Mouse (Mus musculus) embryonic facial prominence, embryonic 14.5 days (tissue): ENCODE measurements around the gene Xylb. TPM values are rescaled to one million over a fixed set of nuclear protein-coding genes. Genes with fewer than 3 reads are reported as not detected.
"Not testable (repeated sequence)": the region's sequence is repeated elsewhere in the genome, so short reads cannot be mapped to it uniquely, and the experiment has no call there.

Source experiments
- ATAC-seq: fragments of 200-750 bp; cut with Nextera tagmentation; 2 replicates; pipeline ENCODE4 v1.8.0; 2017; ENCODE audit warnings: low read depth, moderate number of reproducible peaks, moderate TSS enrichment
- DNase-seq: peaks from one replicate; pipeline ENCODE4 v3.0.0-alpha.2; 2015; ENCODE audit warnings: low spot score
- H3K27ac ChIP-seq: fragments of 300-500 bp; sonication (generic); replicated peaks from 2 replicates; pipeline ENCODE4 v1.5.1; 2014; ENCODE audit warnings: low read depth, mild to moderate bottlenecking, low read length, moderate library complexity
- H3K27me3 ChIP-seq: fragments of 300-500 bp; sonication (generic); replicated peaks from 2 replicates; pipeline ENCODE4 v1.6.1; 2014; ENCODE audit warnings: low read length; ENCODE audit not compliant: control insufficient read depth, insufficient read depth
- H3K36me3 ChIP-seq: fragments of 300-500 bp; sonication (generic); 2 replicates; pipeline ENCODE4 v1.6.1; 2014; ENCODE audit warnings: low read length, mixed read lengths; ENCODE audit not compliant: control insufficient read depth, insufficient read depth
- H3K4me1 ChIP-seq: fragments of 300-500 bp; sonication (generic); 2 replicates; pipeline ENCODE4 v1.6.1; 2014; ENCODE audit warnings: antibody characterized with exemption, low read length; ENCODE audit not compliant: control insufficient read depth, insufficient read depth
- H3K4me2 ChIP-seq: fragments of 300-500 bp; sonication (generic); 2 replicates; pipeline ENCODE4 v1.6.1; 2014; ENCODE audit warnings: low read depth, mild to moderate bottlenecking, low read length, moderate library complexity, mixed read lengths
- H3K4me3 ChIP-seq: fragments of 300-500 bp; sonication (generic); 2 replicates; pipeline ENCODE4 v1.5.1; 2014; ENCODE audit warnings: low read depth, mild to moderate bottlenecking, low read length
- H3K9ac ChIP-seq: fragments of 300-500 bp; sonication (generic); 2 replicates; pipeline ENCODE4 v1.6.1; 2014; ENCODE audit warnings: low read depth, mild to moderate bottlenecking, low read length, moderate library complexity, mixed read lengths
- H3K9me3 ChIP-seq: fragments of 300-500 bp; sonication (generic); 2 replicates; pipeline ENCODE4 v1.6.1; 2016; ENCODE audit warnings: low read length; ENCODE audit not compliant: control insufficient read depth
- WGBS: fragments of 180-500 bp; shearing (Covaris S2); extraction: QIAGEN DNeasy Blood & Tissue Kit; methylation state at CpG from one replicate; pipeline ENCODE4 v1.1.7; 2014; 5-methylcytosine and 5-hydroxymethylcytosine counted together
- polyA plus RNA-seq: library from polyadenylated mRNA; unstranded; fragments of >200 nt; fragmentation: Nextera tagmentation; extraction: Ambion mirVana; gene quantifications from 2 replicates; pipeline ENCODE4 v1.2.1, GENCODE M21; 2014

Gene Xylb
- polyA plus RNA-seq, 1 experiment from 2014 or later = 5.0 TPM

- Histone ChIP-seq H3K27me3 (no peaks in the 10 kb centered on the region), H3K4me3 (no peak overlapping the region), H3K4me1 (no peaks in the 10 kb centered on the region), H3K9ac (no peak overlapping the region), H3K36me3 (peaks cover 39% of the 10 kb centered on the region), H3K4me2 (no peak overlapping the region), H3K27ac (no peak overlapping the region), H3K9me3 (no peaks in the 10 kb centered on the region)
- DNase-seq (peak; percentile 65), ATAC-seq (peak; percentile 71)
- WGBS = 31% methylated on average over 4 of the region's 4 CpGs
Measured at GRCm38 (mm10) chr9:119352060-119352459, 5.1 kb upstream of the Xylb start.

DNA sequence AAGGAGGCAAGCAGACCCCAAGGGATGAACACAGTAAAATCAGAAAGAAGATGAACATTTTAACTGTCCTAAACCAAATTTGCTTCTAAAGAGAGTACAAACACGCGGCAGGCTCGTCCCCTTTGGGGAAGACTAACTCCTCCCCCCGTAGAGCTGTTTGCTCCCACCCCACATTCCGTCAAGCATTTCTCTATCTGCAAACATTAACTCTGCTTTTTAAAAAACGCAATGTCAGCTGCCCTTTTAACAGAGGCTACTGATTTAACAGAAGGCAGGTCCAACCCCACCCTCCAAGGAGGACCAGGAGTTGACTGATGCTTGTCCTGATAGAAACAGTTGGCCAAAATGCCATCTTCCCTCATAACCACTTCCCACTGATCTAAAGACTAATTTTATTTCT lies 3.3 kb upstream of the Xylb start:
- Histone ChIP-seq H3K4me2 (no peak overlapping the region), H3K27me3 (no peaks in the 10 kb centered on the region), H3K4me3 (no peak overlapping the region), H3K36me3 (peaks cover 25% of the 10 kb centered on the region), H3K9me3 (no peaks in the 10 kb centered on the region), H3K4me1 (no peaks in the 10 kb centered on the region), H3K27ac (no peak overlapping the region), H3K9ac (no peak overlapping the region)
- 71% methylated on average over 6 of the region's 6 CpGs for WGBS
- ATAC-seq (no peak), DNase-seq (no peak)

- H3K36me3 ChIP-seq = peaks cover 12% of the 10 kb centered on the region
- no peak overlapping the region for H3K4me3 ChIP-seq
- no peak overlapping the region for H3K9ac ChIP-seq
- no peak overlapping the region for H3K4me2 ChIP-seq
- no peak for ATAC-seq
- DNase-seq = no peak
- no peaks in the 10 kb centered on the region for H3K27me3 ChIP-seq
- no peak overlapping the region for H3K27ac ChIP-seq
- 66% methylated on average over 6 of the region's 6 CpGs for WGBS
- H3K9me3 ChIP-seq = no peaks in the 10 kb centered on the region
- no peaks in the 10 kb centered on the region for H3K4me1 ChIP-seq
Measured at GRCm38 (mm10) chr9:119355943-119356342, 1.2 kb upstream of the Xylb start.

DNA sequence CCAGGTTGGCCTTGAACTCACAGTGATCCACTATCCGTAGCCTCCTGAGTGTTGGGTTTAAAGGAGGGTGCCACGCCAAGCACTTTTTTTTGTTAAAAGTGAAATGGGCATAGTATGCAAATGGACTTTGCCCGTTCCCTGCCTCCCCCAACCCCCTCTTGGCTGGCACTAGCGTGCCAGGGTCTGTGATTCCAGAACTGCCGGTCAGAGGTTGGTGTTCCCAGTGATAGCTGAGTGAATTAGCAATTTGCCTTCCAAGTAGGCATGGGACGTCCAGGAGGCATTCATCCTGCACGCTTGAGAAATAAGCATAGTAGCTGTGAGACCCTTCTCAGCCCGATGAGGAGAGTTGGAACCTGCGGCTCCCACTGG lies 863 bp downstream of the Xylb start:
- Histone ChIP-seq H3K9ac (peak overlapping the region; percentile 74), H3K4me1 (no peaks in the 10 kb centered on the region; the same call in 1 of the 2 replicates), H3K9me3 (no peaks in the 10 kb centered on the region), H3K36me3 (no peaks in the 10 kb centered on the region; the same call in 1 of the 2 replicates), H3K4me3 (peak overlapping the region; percentile 71), H3K4me2 (peak overlapping the region; percentile 91), H3K27me3 (no peaks in the 10 kb centered on the region), H3K27ac (no peak overlapping the region)
- 38% methylated on average over 9 of the region's 9 CpGs for WGBS
- DNase-seq (no peak), ATAC-seq (no peak)

DNA sequence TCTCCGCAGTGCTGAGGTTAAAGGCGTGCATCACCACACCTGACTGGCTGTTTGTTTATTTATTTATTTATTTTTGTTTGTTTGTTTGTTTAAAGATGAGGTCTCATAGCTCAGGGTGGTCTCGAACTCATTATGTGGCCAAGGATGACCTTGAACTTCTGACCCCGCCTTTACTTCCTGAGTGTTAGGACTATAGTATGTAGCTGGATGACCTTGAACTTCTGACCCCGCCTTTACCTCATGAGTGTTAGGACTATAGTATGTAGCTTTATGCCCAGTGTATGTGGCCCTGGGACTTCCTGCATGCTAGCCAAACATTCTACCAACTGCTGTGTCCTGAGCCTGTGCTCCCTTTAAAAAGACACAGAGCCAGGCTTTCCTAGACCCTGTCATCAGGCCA lies 4.2 kb downstream of the Xylb start:
- no peak overlapping the region for H3K9ac ChIP-seq
- DNase-seq (no peak), ATAC-seq (no peak)
- H3K27ac ChIP-seq = no peak overlapping the region
- H3K9me3 ChIP-seq = no peaks in the 10 kb centered on the region
- H3K4me1 ChIP-seq = no peaks in the 10 kb centered on the region; the same call in 1 of the 2 replicates
- no peak overlapping the region for H3K4me2 ChIP-seq
- no peaks in the 10 kb centered on the region for H3K27me3 ChIP-seq
- no peak overlapping the region for H3K4me3 ChIP-seq
- no peaks in the 10 kb centered on the region for H3K36me3 ChIP-seq
- WGBS = 91% methylated on average over 5 of the region's 5 CpGs

GRCm38 (mm10) chr9:119363229-119363628 lies 6.0 kb downstream of the Xylb start:
- WGBS = 61% methylated on average over 12 of the region's 12 CpGs
- ATAC-seq = peak; percentile 6; the same call in 1 of the 2 replicates
- H3K4me3 ChIP-seq = no peak overlapping the region
- H3K4me1 ChIP-seq = no peaks in the 10 kb centered on the region; the same call in 1 of the 2 replicates
- no peak for DNase-seq
- no peaks in the 10 kb centered on the region for H3K36me3 ChIP-seq
- no peaks in the 10 kb centered on the region for H3K27me3 ChIP-seq
- no peak overlapping the region for H3K27ac ChIP-seq
- H3K9ac ChIP-seq = no peak overlapping the region
- H3K4me2 ChIP-seq = no peak overlapping the region
- H3K9me3 ChIP-seq = no peaks in the 10 kb centered on the region

- Histone ChIP-seq H3K36me3 (no peaks in the 10 kb centered on the region), H3K4me3 (no peak within 1 kb of the TSS), H3K27ac (no peak within 1 kb of the TSS), H3K9ac (no peak within 1 kb of the TSS), H3K9me3 (no peaks in the 10 kb centered on the region), H3K4me1 (no peaks in the 10 kb centered on the region; the same call in 1 of the 2 replicates), H3K27me3 (no peaks in the 10 kb centered on the region), H3K4me2 (no peak within 1 kb of the TSS)
- 71% methylated on average over 7 of the region's 7 CpGs for WGBS
- DNase-seq (peak; percentile 30), ATAC-seq (no peak)
Measured at GRCm38 (mm10) chr9:119365284-119365683, 8.1 kb downstream of the Xylb start, which contains the start of gene Slc22a14. TSS of gene Slc22a14 (minus strand) at chr9:119365553.

DNA sequence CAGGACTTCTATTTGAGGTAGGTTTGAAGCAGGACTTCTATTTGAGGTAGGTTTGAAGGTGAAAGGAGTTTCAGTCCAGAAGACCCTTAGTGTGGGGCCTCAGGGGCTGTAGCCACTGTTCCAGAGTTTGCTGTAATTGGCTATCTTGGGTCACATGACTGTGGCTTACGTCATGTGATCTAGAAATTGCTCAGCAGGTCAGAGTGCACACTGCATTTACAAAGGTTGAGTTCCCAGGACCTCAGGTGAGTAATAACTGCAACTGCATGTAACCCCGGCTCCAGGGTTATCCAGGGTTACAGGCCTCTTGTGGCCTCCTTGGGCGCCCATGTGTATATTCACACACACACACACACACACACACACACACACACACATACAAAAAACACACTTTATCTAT lies 11.2 kb downstream of the Xylb start:
- no peaks in the 10 kb centered on the region for H3K4me1 ChIP-seq
- H3K27me3 ChIP-seq = no peaks in the 10 kb centered on the region
- H3K9me3 ChIP-seq = no peaks in the 10 kb centered on the region
- no peak overlapping the region for H3K4me2 ChIP-seq
- no peak overlapping the region for H3K27ac ChIP-seq
- 82% methylated on average over 3 of the region's 3 CpGs for WGBS
- ATAC-seq = no peak
- no peaks in the 10 kb centered on the region for H3K36me3 ChIP-seq
- no peak for DNase-seq
- no peak overlapping the region for H3K4me3 ChIP-seq
- no peak overlapping the region for H3K9ac ChIP-seq

GRCm38 (mm10) chr9:119370770-119371169 lies 13.6 kb downstream of the Xylb start:
- ATAC-seq, H3K9ac ChIP-seq, H3K4me3 ChIP-seq, H3K4me1 ChIP-seq, DNase-seq, H3K36me3 ChIP-seq, H3K9me3 ChIP-seq, H3K27ac ChIP-seq, H3K4me2 ChIP-seq, H3K27me3 ChIP-seq: not testable (repeated sequence)
- 74% methylated on average over 4 of the region's 4 CpGs for WGBS
